Mouse (Mus musculus): ENCODE data around the gene Ddost.
A peak's percentile ranks its signal among the peaks of the same experiment; 100 is the strongest.

The Ddost gene

GRCm38 (mm10) chr4:138304340-138305104 lies at the start of gene Ddost:
TSS of gene Ddost (plus strand) at chr4:138304730.
- peak; percentile 100 for DNase-seq

DNA sequence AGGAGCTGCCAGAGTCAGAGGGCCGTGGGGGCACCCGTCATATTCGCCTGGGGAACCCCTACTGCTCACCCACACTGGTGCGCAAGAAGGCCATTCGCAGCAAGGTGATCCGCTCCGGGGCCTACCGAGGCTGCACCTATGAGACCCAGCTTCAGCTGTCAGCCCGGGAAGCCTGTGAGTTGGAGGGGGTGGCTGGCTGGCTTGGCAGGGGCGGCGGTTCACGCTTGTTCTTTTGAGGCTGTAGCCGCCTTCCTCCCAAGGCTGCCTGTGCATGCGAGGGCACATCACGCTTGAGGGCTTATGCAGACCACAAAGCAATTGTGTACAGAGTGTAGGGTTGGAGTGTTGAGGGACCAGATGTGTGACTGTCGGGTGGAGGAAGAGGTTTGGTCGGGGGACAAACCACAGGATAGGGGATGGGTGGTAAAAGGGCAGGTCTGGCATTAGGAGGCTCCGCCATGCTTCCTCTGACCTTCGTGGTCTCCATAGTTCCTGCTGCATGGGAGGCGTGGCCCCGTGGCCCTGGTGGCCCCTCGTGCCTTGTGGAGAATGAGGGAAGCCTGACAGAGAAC lies 47.3 kb upstream of the Ddost start:
- no peak for DNase-seq

- no peak for DNase-seq
Measured at GRCm38 (mm10) chr4:138258663-138259062, 45.9 kb upstream of the Ddost start.

GRCm38 (mm10) chr4:138259482-138259881 lies 45.0 kb upstream of the Ddost start:
- no peak for DNase-seq

DNA sequence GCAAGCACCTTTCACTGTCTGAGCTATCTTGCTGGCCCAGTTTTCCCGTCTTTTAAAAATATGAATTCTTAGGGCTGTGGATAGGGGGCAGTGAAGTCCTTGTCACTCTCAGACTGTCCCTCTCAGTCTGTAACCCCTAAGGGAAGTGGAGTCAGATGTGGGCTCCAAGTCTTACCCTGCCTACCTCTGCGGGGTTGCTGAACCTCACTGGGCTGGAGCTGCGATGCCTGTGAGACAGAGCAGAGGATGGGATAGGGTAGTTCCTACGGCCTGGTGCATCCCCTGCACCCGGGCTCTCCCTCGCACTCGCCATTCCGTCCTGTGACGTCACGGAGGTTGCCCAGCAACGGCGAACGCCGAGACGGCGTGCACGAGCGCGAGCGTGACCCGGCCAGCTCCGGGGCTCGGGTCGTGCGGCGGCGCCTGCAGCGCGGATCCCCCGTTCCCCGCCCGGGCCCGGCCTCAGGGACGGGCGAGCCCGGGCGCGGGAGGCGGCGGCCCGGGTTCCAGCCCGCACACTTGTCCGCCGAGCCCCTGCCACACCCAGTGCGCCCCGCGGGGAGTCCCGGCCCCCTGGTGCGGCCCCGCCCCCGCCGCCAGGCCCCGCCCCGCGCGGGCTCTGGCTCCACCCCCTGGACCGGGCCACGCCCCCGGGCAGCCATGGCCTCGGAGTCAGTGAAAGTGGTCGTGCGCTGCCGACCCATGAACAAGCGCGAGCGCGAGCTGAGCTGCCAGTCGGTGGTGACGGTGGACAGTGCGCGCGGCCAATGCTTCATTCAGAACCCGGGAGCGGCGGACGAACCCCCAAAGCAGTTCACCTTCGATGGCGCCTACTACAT lies 42.5 kb upstream of the Ddost start:
- peak; percentile 89 for DNase-seq

DNA sequence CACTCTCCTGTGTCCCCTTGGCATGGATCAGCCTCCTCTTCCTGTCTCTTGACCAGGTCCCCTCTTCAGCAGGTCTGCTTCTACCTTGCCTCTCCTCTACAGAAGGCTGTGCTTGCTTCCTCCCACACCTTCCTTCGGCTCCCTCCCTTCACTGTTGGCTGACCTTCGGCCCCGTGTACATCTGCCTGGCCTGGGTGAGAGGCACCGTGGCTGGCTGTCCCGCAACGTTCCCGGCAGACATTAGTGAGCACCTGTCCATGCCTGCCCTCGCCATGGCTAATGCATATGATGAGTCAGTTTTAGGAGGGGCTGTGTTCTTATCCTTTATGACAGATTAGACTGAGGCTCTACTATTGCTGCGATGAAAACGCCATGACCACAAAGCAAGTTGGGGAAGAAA lies 36.7 kb upstream of the Ddost start:
- no peak for DNase-seq

DNA sequence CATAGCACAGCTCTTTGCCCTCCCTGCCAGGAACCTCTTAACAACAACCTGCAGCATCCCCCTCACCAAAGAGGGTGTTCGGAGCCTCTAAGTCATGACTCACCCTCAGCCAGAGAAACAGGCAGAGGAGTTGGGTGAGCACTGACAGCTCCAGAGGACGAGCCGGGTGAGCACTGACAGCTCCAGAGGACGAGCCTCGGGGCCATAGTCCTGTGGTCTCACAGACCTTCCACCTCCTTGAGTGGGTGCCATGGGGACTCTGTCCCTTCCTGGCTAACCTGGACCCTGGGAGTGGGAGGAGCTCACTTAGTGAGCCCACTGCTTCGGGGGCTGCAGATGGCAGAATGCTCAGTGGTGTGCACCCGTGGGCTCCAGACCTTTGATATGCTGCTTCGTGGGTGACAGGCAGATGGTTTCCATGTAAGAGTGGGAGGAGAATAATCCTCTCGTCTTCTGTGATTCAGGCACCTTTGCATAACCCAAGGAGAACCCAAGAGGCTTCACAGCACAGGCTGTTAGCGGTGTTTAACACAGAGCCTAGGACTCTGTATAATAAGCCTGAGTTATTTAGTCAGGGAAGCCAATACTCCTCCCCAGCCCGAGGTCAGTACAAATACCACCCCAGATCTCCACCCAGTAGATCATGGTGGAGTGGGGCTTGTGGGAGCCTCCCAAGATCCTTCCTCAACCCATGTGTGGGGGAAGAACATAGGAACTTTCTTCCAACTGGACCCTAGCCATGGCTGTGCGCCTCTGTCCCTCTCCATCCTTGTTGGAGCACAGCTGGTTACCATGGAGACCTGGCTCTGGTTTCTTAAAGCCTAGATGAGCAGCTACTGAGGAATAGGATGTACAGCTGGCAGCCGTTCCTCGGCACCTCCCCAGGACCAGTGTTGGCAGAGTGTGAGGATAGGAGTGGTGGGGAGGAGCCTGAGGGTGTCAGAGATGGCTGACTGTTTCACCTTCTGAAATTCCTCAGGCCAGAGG lies 32.2 kb upstream of the Ddost start:
- DNase-seq: no peak

- DNase-seq: no peak
Measured at GRCm38 (mm10) chr4:138278346-138278745, 26.2 kb upstream of the Ddost start.

GRCm38 (mm10) chr4:138282834-138283233 lies 21.7 kb upstream of the Ddost start:
- peak; percentile 94 for DNase-seq

- DNase-seq: no peak
Measured at GRCm38 (mm10) chr4:138286411-138286810, 18.1 kb upstream of the Ddost start.

- DNase-seq: no peak
Measured at GRCm38 (mm10) chr4:138288691-138289090, 15.8 kb upstream of the Ddost start.

GRCm38 (mm10) chr4:138292028-138292427 lies 12.5 kb upstream of the Ddost start:
- no peak for DNase-seq

GRCm38 (mm10) chr4:138293261-138293948 lies 11.1 kb upstream of the Ddost start:
- peak; percentile 38 for DNase-seq

DNA sequence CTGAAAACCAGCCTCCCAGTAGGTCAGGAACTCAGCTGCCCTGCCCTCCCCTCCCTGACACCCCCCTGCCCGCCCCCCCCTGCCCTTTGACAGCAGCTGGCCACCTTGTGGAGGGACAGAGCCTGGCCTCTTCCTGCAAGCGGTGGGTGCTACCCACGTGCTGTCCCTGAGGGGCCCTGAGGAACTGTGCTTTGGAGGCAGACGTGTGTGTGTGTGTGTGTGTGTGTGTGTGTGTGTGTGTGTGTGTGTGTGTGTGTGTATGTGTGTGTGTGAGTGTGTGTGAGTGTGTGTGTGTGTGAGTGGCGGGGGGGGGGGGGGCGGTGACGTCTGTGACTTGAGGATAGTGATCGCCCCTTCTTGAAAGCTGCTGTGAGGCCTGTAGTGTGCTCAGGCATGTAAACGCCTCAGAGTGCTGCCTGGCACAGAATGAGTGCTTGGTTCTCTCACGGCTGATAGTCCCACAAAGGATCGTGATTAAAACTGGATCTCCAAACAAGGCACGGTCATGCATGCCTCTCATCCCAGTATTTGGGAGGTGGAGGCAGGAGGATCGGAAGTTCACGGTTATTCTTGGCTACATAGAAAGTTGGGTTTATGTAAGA lies 10.5 kb upstream of the Ddost start:
- DNase-seq: no peak

GRCm38 (mm10) chr4:138301271-138301780 lies 3.2 kb upstream of the Ddost start:
- no peak for DNase-seq

GRCm38 (mm10) chr4:138303011-138303410 lies 1.5 kb upstream of the Ddost start:
- no peak for DNase-seq

DNA sequence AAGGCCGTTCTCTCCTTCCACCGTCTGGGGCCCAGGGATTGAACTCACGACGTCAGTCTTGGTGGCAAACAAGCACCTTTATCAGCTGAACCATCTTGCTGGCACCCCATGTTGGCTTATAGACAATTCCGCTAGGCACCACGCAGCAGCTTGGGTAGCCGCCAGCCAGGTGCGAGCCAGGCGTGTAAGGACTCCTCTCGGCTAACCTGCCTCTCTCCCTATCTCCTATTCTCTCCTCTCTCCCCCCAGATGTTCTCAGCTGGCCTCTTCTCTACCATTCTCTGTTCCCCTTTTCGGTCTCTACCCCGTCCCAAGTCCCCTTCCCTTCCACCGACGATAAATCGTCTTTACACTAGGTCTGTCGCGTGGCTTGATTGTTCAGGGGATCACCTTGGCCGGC lies 788 bp upstream of the Ddost start:
- no peak for DNase-seq

- DNase-seq: no peak
Measured at GRCm38 (mm10) chr4:138307025-138307424, 2.5 kb downstream of the Ddost start.

GRCm38 (mm10) chr4:138307739-138308138 lies 3.2 kb downstream of the Ddost start:
- no peak for DNase-seq

GRCm38 (mm10) chr4:138310311-138310910 lies 5.9 kb downstream of the Ddost start:
- no peak for DNase-seq

GRCm38 (mm10) chr4:138311595-138311994 lies 7.1 kb downstream of the Ddost start:
- peak; percentile 40 for DNase-seq

Data from retina, postnatal 1 day (tissue).